Mouse (Mus musculus) monocyte, adult 2 months (primary cell): Measurements from ENCODE around the gene Calu.
"Not testable (repeated sequence)": the region's sequence is repeated elsewhere in the genome, so short reads cannot be mapped to it uniquely, and the experiment has no call there.

Source experiments
- DNase-seq, 2 experiments: peaks; one replicate each; pipeline ENCODE4 v3.0.0; 2022; ENCODE audit warnings: low spot score in 2 of 2, low read depth in 1 of 2

Calu gene

GRCm38 (mm10) chr6:29362246-29363128 is 14.6 kb downstream of the Calu start:
- DNase-seq = no peak

DNA sequence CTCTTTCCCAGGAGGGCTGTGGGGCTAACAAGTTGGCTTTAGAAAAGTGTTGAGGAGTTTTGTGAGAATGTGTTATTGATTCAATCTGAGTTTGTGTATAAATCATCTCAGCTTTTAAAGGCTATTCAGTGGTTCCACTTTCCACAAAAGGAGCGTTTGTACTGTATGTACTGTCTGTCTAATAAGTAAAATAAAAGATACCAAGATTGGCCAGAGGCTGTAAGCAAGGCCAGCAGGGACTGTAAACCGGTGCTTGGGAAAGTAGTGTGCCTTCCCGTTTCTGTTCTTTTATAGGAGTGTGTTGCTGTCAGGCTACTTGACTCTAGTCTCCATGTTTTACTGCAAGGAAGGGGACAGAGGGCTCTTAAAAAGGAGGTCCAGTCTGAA is 15.3 kb downstream of the Calu start:
- no peak for DNase-seq

DNA sequence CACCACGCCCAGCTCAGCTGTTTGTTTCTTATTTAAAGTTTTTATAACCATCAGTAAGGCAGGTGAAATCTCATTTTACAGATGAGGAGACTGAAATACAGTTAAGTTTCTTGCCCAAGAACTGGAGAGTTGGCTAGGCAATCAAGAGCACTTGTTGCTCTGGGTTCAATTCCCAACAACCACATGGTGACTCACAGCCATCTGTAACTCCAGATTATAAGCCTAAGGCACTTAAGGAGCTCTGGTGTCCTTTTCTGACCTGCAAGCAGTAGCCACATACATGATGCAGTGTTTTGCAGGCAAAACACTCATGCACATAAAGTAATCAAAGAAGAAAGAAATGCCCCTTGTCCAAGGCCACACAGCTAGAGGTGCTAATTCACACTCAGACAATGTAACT is 17.4 kb downstream of the Calu start:
- DNase-seq = no peak

DNA sequence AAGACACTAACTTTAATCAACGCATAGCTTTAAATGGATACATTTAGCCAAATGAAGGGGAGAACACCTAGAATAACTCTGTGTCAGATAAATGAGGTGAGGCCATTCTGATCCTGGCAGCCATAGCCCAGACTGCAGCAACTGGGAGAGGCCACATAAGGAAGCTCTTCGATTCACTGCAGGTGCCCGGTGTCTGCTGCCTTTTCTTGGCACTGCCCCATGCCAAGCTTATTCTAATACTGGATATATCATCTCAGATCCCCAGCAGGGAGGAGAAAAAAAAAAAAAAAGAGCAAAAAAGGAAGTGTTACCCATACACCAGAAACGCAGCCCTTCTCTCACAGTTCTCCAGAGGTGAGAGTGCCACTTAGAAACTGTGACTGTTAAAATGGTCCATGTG is 29.5 kb downstream of the Calu start:
- DNase-seq = no peak

DNA sequence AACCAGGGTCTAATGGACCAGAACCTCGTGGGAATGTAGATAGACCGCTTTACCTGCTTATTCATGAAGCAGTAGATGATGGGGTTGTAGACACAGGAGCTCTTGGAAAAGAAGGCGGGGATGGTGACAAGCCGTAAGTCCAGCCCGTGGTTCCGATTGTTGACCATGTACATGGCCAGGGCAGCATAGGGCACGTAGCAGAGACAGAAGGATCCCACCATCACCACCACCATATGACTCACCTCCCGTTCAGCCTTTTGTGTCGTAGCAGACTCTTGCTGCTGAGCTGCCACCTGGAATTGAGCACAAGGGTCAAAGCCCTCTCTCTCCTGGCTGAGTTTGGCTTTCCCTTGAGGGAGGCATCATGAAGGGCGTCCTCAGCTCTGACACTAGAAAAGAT is 30.8 kb downstream of the Calu start:
- DNase-seq = no peak

- no peak for DNase-seq
Measured at GRCm38 (mm10) chr6:29379954-29380353, 32.1 kb downstream of the Calu start.

DNA sequence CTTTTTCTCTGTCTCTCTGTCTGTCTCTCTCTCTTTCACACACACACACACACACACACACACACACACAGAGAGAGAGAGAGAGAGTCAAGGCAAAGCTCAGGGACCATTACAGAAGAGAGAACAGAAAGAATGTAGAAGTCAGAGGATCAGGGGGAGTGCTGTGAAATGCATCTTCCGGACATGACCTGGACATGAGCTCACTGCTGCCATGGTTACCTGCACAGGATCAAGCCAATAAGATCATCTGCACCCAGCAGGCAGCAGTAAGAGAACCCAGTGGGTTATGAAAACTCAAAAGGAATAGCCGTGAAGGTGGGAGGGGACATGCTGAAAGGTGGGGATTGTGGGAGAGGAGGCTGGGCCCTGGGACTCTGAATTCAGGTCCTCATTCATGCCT is 34.6 kb downstream of the Calu start:
- no peak for DNase-seq

DNA sequence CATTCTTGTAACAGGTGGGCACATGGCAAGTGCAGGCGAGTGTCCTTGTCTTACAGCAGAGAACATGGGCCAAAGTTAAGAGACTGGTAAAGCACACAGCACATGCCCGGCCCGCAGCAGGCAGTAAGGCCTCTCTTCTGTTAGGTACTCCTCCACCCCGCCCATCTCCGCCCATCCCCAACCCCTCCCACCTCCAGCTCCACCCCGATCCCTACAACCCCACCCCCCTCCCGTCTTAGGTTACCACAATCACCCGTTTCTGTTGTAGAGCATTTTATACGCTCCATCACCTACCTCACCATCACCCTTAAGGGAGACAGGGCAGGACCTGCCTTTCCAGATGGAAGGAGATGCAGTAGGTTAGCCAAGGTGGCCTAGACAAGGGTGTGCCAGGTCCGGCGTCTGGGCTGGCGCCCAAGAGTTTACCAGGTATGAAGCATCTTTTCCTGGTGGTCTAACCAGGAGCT is 40.2 kb downstream of the Calu start, which contains the start of gene Opn1sw:
Opn1sw (minus strand) TSS at position 417 of the 467 bp plus-strand sequence.
- no peak for DNase-seq

- DNase-seq = no peak
Measured at GRCm38 (mm10) chr6:29388606-29389080, 40.8 kb downstream of the Calu start.

DNA sequence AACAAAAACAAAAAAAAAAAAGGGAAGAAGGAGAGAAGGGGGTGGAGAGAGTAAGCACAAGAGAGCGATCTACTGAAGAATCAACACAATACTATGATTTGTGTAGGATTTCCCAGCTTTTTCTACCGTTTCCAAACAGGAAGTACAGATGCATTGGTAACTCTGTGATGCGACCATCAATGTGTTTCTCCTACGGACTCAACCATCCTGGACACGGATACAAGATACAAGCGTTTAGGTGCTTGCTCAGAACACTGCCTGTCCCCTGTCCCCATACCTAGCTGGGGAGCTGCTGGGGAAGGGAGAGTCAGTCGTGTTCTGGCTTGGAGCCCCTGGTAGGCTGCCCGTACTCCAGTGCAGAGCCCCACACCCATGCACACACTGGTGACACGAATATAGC is 41.6 kb downstream of the Calu start:
- DNase-seq = no peak

DNA sequence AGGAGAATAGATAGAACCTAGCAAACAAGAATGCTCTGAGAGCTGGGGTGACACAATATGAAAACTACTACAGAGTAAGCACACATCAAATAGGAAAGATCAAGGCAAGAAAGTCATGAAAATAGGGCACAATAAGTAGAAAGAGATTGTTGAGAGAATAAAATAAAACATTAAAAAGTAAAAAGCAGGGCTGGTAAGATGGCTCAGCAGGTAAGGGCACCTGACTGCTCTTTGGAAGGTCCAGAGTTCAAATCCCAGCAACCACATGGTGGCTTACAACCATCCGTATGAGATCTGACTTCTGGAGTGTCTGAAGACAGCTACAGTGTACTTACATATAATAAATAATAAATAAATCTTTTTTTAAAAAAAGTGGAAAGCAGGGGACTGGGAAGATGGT is 42.6 kb downstream of the Calu start:
- not testable (repeated sequence) for DNase-seq

DNA sequence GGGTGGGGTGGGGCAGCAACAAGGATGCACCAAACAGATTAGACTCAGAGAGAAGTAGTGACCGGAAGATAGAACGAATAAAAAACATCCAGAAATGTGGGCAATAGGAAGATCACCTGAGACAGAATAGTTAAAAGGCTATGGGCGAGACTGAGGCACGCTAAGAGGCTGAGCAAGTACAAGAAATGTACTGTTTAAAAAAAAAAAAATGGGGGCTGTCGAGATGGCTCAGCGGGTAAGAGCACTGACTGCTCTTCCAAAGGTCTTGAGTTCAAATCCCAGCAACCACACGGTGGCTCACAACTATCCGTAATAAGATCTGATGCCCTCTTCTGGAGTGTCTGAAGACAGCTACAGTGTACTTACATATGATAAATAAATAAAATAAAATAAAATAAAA is 43.4 kb downstream of the Calu start:
- not testable (repeated sequence) for DNase-seq

DNA sequence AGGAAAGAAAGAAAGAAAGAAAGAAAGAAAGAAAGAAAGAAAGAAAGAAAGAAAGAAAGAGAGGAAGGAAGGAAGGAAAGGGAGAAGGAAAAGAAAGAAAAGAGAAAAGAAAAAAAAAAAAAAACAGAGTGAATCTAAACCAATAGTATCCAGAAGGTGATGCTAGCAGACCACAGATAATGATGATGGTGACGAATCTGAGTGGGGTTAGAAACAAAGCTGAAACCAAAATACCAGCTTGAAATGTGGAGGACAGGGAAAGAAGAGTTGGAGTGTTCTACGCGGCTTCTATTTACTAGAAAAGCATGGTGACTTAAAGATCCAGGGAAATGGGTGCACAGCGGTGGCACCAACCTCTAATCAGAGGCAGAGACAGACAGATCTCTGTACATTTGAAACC is 43.9 kb downstream of the Calu start:
- no peak for DNase-seq

DNA sequence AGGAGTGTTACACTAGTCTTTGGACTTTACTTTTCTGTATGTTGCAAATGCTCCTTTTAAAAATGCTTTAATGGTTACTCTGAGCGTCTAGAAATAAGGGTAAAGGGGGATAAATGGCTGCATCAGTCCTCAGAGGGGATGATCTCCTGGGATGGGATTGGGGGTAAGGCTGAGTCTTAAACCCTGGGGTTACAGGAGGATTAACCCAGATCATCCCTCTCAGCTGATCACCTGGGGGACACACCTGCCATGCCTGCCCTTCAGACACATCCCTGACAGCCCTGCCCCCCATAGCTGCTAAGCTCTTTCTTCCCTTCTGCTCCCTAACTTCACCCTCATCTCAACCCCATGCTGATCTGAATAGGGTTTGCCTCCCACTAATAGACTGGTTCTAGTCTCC is 46.4 kb downstream of the Calu start:
- no peak for DNase-seq

DNA sequence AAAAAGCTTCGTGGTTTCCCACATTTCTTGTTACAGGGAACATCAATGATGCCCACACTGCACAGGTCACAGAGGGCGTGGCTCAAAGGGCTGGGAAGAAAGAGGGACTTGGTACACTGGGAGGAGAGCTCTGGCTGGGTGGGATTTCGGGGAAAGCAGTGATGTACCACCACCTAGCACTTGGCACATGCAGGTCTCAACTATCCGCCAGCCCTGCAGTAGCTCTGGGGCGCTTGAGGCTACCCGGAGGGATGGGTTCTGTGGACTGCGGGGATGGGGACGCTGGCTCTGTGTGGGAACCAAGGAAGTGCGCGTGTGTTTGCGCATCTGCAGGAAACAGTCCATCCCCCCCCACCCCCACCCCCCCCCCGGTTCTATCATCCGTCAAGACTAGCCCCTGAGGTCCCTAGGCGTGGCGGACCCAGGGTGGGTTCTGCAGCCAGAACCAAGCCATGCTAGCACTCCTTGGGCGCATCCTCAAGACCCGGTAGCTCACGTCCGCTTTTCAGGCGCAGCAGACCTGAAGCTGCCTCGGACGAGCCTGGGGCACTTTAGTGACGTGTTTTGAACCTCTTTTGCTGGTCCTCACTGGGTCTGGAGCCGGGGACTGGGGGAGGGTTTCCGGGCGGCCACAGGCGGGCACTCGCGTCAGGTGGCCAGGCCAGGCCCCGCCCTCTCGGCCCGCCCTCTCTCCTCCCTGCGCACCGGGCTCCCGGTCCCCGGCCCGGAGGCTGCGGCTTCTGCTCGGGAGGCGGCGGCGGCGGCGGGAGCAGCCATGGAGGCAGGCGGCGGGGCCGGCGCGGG is 48.2 kb downstream of the Calu start, which contains the start of gene Ccdc136:
Ccdc136 (plus strand) TSS at position 400 of the 804 bp plus-strand sequence.
- DNase-seq = no peak

- DNase-seq = no peak
Measured at GRCm38 (mm10) chr6:29396714-29397540, 49.1 kb downstream of the Calu start.

- no peak for DNase-seq
Measured at GRCm38 (mm10) chr6:29397575-29397974, 49.7 kb downstream of the Calu start.

- DNase-seq = no peak
Measured at GRCm38 (mm10) chr6:29399851-29400250, 52.0 kb downstream of the Calu start.

DNA sequence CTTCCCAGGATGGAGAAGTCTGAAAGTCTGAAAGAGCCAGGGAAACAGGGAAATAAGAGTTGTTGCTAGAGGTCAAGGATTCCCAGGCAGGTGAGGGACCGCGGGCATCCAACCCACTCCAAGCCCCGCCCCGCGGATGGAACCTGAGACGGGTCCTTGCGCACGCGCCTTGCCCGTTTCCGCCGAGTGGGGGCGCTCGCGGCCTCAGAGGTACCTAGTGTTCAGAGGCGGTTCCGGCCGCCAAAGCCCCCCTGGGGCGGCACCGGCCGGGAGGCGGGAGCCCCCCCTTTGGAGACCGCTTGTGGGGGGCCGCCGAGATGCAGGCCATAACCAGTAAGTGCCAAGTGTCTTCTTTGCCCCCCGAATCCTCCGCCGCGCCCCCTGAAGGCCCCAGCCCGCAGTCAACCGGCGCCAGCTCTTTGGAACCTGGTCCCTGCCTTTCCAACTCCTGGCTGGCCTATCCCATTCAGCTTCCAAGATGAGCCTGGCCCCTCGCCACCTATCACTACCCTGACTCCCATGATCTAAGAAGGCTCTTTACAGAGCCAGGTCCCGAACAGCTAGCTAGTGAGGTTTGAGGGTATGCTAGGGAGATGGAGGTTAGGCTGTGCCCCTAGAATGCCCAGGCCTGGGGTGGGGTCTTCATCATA is 54.9 kb downstream of the Calu start:
- DNase-seq = no peak

- no peak for DNase-seq
Measured at GRCm38 (mm10) chr6:29406412-29406811, 58.5 kb downstream of the Calu start.
